Mouse (Mus musculus) liver, embryonic 14.5 days (tissue): ENCODE results near the gene Fmo2.

Experiments used
- CTCF ChIP-seq: IDR thresholded peaks from 2 replicates; pipeline ENCODE4 v1.5.1; 2016; ENCODE audit warnings: antibody characterized with exemption, low read depth, control low read depth
- EP300 ChIP-seq: IDR thresholded peaks from 2 replicates; pipeline ENCODE4 v1.6.1; 2016; ENCODE audit warnings: antibody characterized with exemption, low read depth

GRCm38 (mm10) chr1:162871701-162872311 is 26.7 kb downstream of the Fmo2 start:
- TF ChIP-seq EP300: no peak
- no peak for TF ChIP-seq CTCF
